Mouse (Mus musculus) hindbrain, embryonic 16.5 days (tissue): ENCODE data around the gene Kcnk3. TPM values are rescaled to one million over a fixed set of nuclear protein-coding genes. Genes with fewer than 3 reads are reported as not detected.

Experiments
- ATAC-seq: fragments of 200-750 bp; cut with Nextera tagmentation; 2 replicates; pipeline ENCODE4 v1.8.0; 2017; ENCODE audit warnings: moderate TSS enrichment, moderate library complexity
- H3K27ac ChIP-seq: fragments of 300-500 bp; sonication (generic); 2 replicates; pipeline ENCODE4 v1.5.1; 2014; ENCODE audit warnings: low read depth, mild to moderate bottlenecking, control low read depth, low read length, moderate library complexity
- H3K27me3 ChIP-seq: fragments of 300-500 bp; sonication (generic); replicated peaks from 2 replicates; pipeline ENCODE4 v1.6.1; 2014; ENCODE audit warnings: low read length; ENCODE audit not compliant: control insufficient read depth, insufficient read depth
- H3K36me3 ChIP-seq: fragments of 300-500 bp; sonication (generic); 2 replicates; pipeline ENCODE4 v1.6.1; 2014; ENCODE audit warnings: mild to moderate bottlenecking, low read length, moderate library complexity, mixed read lengths; ENCODE audit not compliant: control insufficient read depth, insufficient read depth
- H3K4me1 ChIP-seq: fragments of 300-500 bp; sonication (generic); 2 replicates; pipeline ENCODE4 v1.6.1; 2014; ENCODE audit warnings: low read depth, low read length; ENCODE audit not compliant: control insufficient read depth, insufficient read depth
- H3K4me2 ChIP-seq: fragments of 300-500 bp; sonication (generic); 2 replicates; pipeline ENCODE4 v1.6.1; 2014; ENCODE audit warnings: mild to moderate bottlenecking, low read length, control low read depth, moderate library complexity
- H3K4me3 ChIP-seq: fragments of 300-500 bp; sonication (generic); 2 replicates; pipeline ENCODE4 v1.5.1; 2014; ENCODE audit warnings: mild to moderate bottlenecking, low read length, control low read depth, moderate library complexity
- H3K9ac ChIP-seq: fragments of 300-500 bp; sonication (generic); 2 replicates; pipeline ENCODE4 v1.6.1; 2014; ENCODE audit warnings: low read depth, mild to moderate bottlenecking, control low read depth, low read length, moderate library complexity
- H3K9me3 ChIP-seq: fragments of 300-500 bp; sonication (generic); 2 replicates; pipeline ENCODE4 v1.6.1; 2014; ENCODE audit warnings: mild to moderate bottlenecking, low read length, moderate library complexity; ENCODE audit not compliant: control insufficient read depth
- WGBS: fragments of 180-500 bp; shearing (Covaris S2); extraction: QIAGEN DNeasy Blood & Tissue Kit; methylation state at CpG from one replicate; pipeline ENCODE4 v1.1.7; 2014; 5-methylcytosine and 5-hydroxymethylcytosine counted together
- polyA plus RNA-seq: library from polyadenylated mRNA; unstranded; fragments of >200 nt; fragmentation: Nextera tagmentation; extraction: Ambion mirVana; gene quantifications from 2 replicates; pipeline ENCODE4 v1.2.1, GENCODE M21; 2015

Kcnk3 gene
- polyA plus RNA-seq, 1 experiment from 2014 or later, result 8.0 TPM

- Histone ChIP-seq H3K4me2 (no peak overlapping the region), H3K9me3 (no peaks in the 10 kb centered on the region), H3K9ac (no peak overlapping the region), H3K4me1 (no peaks in the 10 kb centered on the region), H3K36me3 (no peaks in the 10 kb centered on the region), H3K27me3 (no peaks in the 10 kb centered on the region), H3K4me3 (no peak overlapping the region), H3K27ac (no peak overlapping the region)
- no peak for ATAC-seq
- WGBS, result 75% methylated on average over 6 of the region's 6 CpGs
Measured at GRCm38 (mm10) chr5:30630401-30630800, 42.4 kb downstream of the Kcnk3 start.

GRCm38 (mm10) chr5:30632134-30632533 lies 44.2 kb downstream of the Kcnk3 start:
- WGBS, result 64% methylated on average over 1 of the region's 1 CpGs
- no peaks in the 10 kb centered on the region for H3K36me3 ChIP-seq

GRCm38 (mm10) chr5:30636994-30637393 lies 49.0 kb downstream of the Kcnk3 start:
- no peak for ATAC-seq
- no peak overlapping the region for H3K4me3 ChIP-seq
- H3K36me3 ChIP-seq, result no peaks in the 10 kb centered on the region
- no peaks in the 10 kb centered on the region for H3K4me1 ChIP-seq
- H3K4me2 ChIP-seq, result no peak overlapping the region
- H3K9ac ChIP-seq, result no peak overlapping the region
- H3K9me3 ChIP-seq, result no peaks in the 10 kb centered on the region
- H3K27me3 ChIP-seq, result no peaks in the 10 kb centered on the region
- no peak overlapping the region for H3K27ac ChIP-seq
- 57% methylated on average over 7 of the region's 7 CpGs for WGBS

More at GRCm38 (mm10) chr5:30632134-30632533, 44.2 kb downstream of the Kcnk3 start:
- Histone ChIP-seq H3K9me3 (no peaks in the 10 kb centered on the region), H3K4me2 (no peak overlapping the region), H3K4me1 (no peaks in the 10 kb centered on the region), H3K27me3 (no peaks in the 10 kb centered on the region), H3K27ac (no peak overlapping the region), H3K9ac (no peak overlapping the region), H3K4me3 (no peak overlapping the region)
- no peak for ATAC-seq

- H3K27ac ChIP-seq, result no peak overlapping the region
- peak; percentile 85 for ATAC-seq
- 5% methylated on average over 6 of the region's 6 CpGs for WGBS
- no peak overlapping the region for H3K4me2 ChIP-seq
- no peaks in the 10 kb centered on the region for H3K36me3 ChIP-seq
- no peaks in the 10 kb centered on the region for H3K27me3 ChIP-seq
- H3K4me3 ChIP-seq, result no peak overlapping the region
- no peaks in the 10 kb centered on the region for H3K9me3 ChIP-seq
- H3K4me1 ChIP-seq, result no peaks in the 10 kb centered on the region
- no peak overlapping the region for H3K9ac ChIP-seq
Measured at GRCm38 (mm10) chr5:30638041-30638440, 50.1 kb downstream of the Kcnk3 start.

- H3K4me3 ChIP-seq, result no peak overlapping the region
- H3K27ac ChIP-seq, result no peak overlapping the region
- 56% methylated on average over 5 of the region's 5 CpGs for WGBS
- H3K36me3 ChIP-seq, result no peaks in the 10 kb centered on the region
- no peak for ATAC-seq
- no peak overlapping the region for H3K4me2 ChIP-seq
- no peaks in the 10 kb centered on the region for H3K27me3 ChIP-seq
- H3K4me1 ChIP-seq, result peaks cover 4% of the 10 kb centered on the region
- no peaks in the 10 kb centered on the region for H3K9me3 ChIP-seq
- H3K9ac ChIP-seq, result no peak overlapping the region
Measured at GRCm38 (mm10) chr5:30643477-30644179, 55.7 kb downstream of the Kcnk3 start.

GRCm38 (mm10) chr5:30646036-30646435 lies 58.1 kb downstream of the Kcnk3 start:
- Histone ChIP-seq H3K27me3 (no peaks in the 10 kb centered on the region), H3K36me3 (no peaks in the 10 kb centered on the region), H3K4me1 (peaks cover 13% of the 10 kb centered on the region), H3K9ac (no peak overlapping the region), H3K27ac (no peak overlapping the region), H3K4me3 (no peak overlapping the region), H3K9me3 (no peaks in the 10 kb centered on the region), H3K4me2 (no peak overlapping the region)
- WGBS, result 59% methylated on average over 2 of the region's 2 CpGs
- no peak for ATAC-seq

- peak overlapping the region; percentile 79 for H3K9ac ChIP-seq
- 10% methylated on average over 9 of the region's 9 CpGs for WGBS
- no peaks in the 10 kb centered on the region for H3K36me3 ChIP-seq
- H3K27ac ChIP-seq, result peak overlapping the region; percentile 79
- no peaks in the 10 kb centered on the region for H3K27me3 ChIP-seq
- H3K4me3 ChIP-seq, result peak overlapping the region; percentile 78
- H3K4me2 ChIP-seq, result peak overlapping the region; percentile 87
- no peak for ATAC-seq
- peaks cover 13% of the 10 kb centered on the region for H3K4me1 ChIP-seq
- no peaks in the 10 kb centered on the region for H3K9me3 ChIP-seq
Measured at GRCm38 (mm10) chr5:30647396-30647795, 59.4 kb downstream of the Kcnk3 start.

- Histone ChIP-seq H3K9me3 (no peaks in the 10 kb centered on the region), H3K4me1 (peaks cover 13% of the 10 kb centered on the region), H3K4me2 (peak within 1 kb of the TSS; percentile 87), H3K4me3 (peak within 1 kb of the TSS; percentile 78), H3K27me3 (no peaks in the 10 kb centered on the region), H3K36me3 (no peaks in the 10 kb centered on the region), H3K27ac (peak within 1 kb of the TSS; percentile 79), H3K9ac (peak within 1 kb of the TSS; percentile 79)
- peak; percentile 96 for ATAC-seq
- under 1% methylated on average over 36 of the region's 38 CpGs for WGBS
Measured at GRCm38 (mm10) chr5:30647815-30648560, 60.0 kb downstream of the Kcnk3 start, which contains the start of gene Slc35f6. Gene Slc35f6 (plus strand): TSS chr5:30647933.

- Histone ChIP-seq H3K36me3 (no peaks in the 10 kb centered on the region), H3K4me2 (no peak overlapping the region), H3K27ac (no peak overlapping the region), H3K9me3 (no peaks in the 10 kb centered on the region), H3K27me3 (no peaks in the 10 kb centered on the region), H3K4me3 (no peak overlapping the region), H3K4me1 (peaks cover 13% of the 10 kb centered on the region), H3K9ac (no peak overlapping the region)
- ATAC-seq, result no peak
- 82% methylated on average over 4 of the region's 4 CpGs for WGBS
Measured at GRCm38 (mm10) chr5:30649558-30649957, 61.6 kb downstream of the Kcnk3 start.
